Mouse (Mus musculus) lung, adult 2 months (tissue): ENCODE data around the gene Syn3.

Source experiments
- CTCF ChIP-seq: fragments of 200-500 bp; IDR thresholded peaks from 2 replicates; pipeline ENCODE4 v1.5.1; 2011; ENCODE audit warnings: mild to moderate bottlenecking, low read length, control low read depth; ENCODE audit not compliant: insufficient read depth
- POLR2A ChIP-seq: fragments of 200-500 bp; IDR thresholded peaks from 2 replicates; pipeline ENCODE4 v1.6.1; 2011; ENCODE audit warnings: low read depth, mild to moderate bottlenecking, control low read depth, low read length, borderline replicate concordance; ENCODE audit errors: extremely low read depth

DNA sequence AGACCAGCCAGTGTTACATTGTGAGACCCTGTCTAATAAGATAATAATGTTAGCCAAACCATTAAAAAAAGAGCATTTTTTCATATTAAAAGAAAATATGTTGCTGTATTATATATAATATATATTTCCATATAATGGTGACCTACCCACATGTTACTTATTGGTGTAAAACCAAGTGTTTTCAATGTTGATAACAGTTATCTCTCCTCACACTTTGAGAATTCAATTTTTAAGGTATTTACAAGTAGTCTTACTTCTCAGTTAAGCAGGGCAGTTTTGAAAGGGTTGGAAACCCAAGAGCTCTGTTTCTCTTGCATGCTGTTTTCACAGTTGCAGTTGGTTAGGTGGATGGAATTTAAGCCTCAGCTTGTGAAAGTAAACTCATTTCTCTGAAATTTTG is 475.5 kb downstream of the Syn3 start:
- no peak for TF ChIP-seq CTCF
- TF ChIP-seq POLR2A, result no peak
